Mouse (Mus musculus): ENCODE results near the gene Lrrc23.

DNA sequence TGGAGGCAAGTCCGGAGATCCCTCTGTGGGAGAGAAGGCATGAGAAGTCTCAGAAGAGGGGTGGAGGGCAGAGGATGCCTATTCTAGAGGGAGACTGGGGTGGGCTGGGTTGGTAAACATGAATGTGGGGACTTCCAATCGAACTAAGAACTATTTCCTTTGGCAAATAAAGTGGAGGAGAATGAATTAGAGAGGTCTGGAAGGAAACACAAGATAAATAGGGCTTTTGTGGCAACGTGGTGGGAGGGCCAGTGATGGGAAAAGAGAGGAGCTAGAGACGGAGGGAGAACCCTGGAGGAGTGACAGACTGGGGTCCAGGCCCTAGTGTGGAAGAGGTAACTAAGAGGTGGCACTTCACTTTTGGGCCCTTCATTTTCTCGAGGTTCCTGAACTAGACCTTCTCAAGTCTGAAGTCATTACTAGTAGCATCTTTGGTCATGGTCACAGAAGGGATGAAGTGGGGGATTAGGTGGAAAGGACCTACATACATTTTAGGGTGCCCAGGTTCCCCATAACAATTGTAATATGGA lies 22.1 kb downstream of the Lrrc23 start:
- TF ChIP-seq CTCF (IDR thresholded peaks at IDR 0.05; ENCODE audit: low read depth, low read length) (no peak), POLR2A (IDR thresholded peaks at IDR 0.05; ENCODE audit: borderline replicate concordance, low read depth, low read length) (no peak)
